Mouse (Mus musculus): ENCODE data around the gene Cars.
"Not testable (repeated sequence)": the region's sequence is repeated elsewhere in the genome, so short reads cannot be mapped to it uniquely, and the experiment has no call there.

The Cars gene

DNA sequence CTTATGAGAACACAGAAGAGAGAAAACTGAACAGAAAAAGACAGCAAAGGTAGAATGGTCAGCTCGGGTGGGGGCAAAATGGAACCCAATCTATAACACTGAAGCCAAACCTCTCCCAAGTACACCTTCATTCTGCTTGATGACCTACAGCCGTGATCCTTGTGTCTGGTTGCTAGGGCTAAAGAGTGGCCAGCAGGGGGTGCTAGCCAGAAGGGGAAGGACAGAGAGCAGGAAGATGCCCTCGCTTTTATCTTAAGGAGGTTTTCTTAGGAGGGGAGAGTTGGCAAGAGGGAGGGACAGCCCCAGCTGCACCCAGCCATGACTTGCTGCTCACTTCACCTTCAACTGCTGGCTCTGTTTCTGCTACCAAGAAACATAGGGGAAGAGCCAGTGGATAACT, 15.9 kb downstream of the Cars start:
- no peak for DNase-seq (ENCODE audit: low spot score)

DNA sequence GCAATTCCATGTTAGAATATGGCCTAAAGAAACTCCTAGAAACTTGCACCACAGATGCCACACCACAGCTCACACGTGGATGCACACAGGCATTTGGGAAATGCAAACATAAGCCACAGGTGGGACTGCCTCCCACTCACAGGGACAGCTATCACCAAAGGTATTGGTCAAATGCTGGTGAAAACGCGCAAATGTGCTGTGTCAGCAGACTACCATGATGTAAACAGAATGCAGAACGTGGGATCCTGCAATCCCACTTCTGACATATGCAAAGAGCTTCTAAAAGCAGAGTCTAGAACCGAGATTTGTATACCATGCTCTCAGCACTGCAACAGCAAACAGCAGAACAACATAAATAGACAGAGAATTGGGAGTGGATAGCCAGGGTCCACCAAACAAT, 16.9 kb downstream of the Cars start:
- no peak for DNase-seq (ENCODE audit: low spot score)

DNA sequence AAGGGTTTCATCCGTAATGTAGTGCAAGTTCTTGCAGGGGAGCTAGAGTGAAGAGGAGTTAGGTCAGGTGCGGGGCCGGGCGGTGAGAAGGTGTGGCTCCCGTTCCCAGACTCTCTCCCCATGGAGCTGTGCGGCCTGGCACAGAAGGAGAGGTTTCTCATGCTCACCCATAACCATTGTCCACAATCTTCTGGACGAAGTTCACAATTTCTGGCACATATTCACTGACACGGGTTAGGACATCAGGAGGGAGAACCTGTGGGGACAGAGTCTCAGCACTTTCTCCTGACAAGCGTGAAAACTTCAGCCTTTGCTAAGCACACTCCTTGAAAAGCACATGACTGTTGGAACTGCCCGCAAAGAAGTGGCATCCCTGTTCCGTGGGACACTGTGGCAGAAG, 24.1 kb downstream of the Cars start:
- no peak for DNase-seq (ENCODE audit: low spot score)

DNA sequence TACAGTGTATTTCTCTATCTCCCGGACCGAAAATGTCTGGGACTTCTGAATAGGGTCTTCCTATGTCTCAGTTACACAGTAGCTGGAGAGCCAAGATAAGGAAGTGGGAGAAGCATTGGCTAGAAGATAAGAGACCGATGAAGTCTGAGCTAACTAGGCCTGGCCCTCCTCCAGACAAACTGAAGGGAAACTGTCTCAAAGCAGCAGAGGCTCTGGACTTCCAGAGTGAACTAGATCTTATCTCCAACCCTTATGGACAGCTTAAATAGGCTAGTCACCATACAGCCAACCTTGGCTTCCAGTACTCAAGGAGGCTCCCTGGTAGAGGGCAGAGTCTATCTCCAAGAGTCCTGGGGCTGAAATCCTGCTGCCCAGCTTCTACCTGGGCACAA, 34.2 kb downstream of the Cars start:
- no peak for DNase-seq (ENCODE audit: low spot score)

DNA sequence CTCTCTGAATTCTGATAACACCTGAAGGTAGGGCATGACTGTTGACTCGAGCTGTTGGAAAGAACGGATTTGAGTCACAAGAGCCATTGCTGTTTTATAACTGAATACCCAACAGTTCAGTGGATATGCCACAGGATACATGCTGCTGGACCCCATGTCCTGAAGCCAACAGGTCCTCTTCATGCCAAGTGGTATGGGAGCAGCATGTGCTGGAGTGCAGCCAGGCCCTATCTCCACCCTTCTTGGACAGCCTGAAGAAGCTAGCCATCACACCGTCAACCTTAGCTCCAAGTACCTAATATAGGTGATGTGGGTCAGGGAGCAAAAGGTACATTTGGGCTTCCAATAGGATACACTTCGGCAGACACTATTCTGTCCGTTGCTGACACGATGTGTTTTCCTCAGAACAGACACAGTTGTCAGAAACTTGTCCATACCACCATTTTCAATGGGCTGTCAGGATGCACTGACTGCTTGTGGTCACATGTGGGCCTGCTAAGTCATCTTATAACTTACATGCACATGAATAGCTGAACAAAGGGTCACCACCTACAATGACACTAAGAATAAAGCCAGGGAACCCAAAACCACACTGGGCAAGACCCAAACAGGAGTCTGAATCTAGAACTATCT, 34.8 kb downstream of the Cars start:
- no peak for DNase-seq (ENCODE audit: low spot score)

DNA sequence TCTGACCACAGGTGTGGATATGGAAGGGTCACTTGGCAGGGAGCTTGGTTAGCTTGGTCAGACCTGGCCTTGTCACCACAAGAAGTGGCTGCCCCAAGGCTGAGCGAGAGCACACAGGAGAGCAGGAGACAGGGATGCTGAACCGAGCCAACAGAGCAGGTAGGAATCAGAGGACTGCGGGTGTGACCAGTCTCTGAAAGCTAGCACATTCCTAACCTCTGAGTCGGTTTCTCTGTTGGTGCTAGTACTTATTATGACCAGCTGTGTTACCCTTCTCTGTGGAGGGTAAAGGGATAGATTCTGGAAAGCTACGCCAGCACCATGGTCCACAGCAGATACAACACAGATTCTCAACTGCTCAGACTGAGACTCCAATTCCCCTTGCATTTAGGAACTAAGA, 36.1 kb downstream of the Cars start:
- no peak for DNase-seq (ENCODE audit: low spot score)

DNA sequence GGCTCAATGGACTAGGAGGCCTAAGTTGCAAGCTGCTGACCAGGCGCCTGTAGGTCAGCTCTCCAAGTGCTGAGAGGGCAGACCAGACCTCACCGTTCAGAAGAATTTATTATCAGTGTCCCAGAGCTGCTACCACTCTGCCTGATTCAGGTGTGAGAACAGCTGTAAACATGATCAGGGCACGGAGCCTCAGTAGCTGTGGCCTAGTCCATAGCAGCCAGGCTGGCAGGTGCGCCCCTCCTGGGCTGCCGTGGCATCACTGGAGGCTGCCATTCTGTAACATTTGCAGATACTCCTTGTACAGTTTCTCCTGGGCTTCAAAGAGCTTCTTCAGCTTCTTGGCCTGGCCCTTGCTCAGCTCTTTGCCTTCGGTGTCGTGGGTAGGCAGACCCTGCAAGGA, 42.3 kb downstream of the Cars start:
- no peak for DNase-seq (ENCODE audit: low spot score)

DNA sequence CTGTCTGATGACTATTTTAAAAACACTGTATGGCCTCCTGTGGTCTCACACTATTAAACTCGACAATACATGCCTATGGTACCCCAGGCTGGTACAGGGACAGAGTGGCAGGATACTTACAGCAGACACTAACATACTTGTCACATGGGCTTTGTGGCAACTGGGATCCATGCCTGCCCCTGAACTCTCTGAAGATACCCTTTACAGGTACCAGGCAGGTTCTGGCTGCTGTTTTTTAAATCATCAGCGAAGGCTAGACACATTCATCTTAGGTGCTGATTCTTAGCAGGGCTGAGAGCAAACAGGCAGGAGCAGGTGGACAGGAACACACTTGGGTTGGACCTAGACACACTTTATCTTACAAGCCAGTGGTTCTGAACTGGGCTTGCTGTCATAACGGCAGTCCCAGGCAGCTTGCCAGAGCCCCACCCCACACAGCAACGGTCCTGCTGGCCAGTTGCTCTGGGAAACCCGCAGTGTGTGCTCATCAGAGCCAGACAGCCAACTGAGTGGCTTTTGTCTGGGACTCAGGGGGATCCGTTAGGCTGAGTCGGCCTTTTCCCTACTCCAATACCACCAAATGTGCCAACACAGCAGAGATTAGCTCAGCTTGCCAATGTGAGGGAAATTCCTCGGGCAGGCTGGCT, 42.8 kb downstream of the Cars start:
- DNase-seq (ENCODE audit: low spot score), result no peak

DNA sequence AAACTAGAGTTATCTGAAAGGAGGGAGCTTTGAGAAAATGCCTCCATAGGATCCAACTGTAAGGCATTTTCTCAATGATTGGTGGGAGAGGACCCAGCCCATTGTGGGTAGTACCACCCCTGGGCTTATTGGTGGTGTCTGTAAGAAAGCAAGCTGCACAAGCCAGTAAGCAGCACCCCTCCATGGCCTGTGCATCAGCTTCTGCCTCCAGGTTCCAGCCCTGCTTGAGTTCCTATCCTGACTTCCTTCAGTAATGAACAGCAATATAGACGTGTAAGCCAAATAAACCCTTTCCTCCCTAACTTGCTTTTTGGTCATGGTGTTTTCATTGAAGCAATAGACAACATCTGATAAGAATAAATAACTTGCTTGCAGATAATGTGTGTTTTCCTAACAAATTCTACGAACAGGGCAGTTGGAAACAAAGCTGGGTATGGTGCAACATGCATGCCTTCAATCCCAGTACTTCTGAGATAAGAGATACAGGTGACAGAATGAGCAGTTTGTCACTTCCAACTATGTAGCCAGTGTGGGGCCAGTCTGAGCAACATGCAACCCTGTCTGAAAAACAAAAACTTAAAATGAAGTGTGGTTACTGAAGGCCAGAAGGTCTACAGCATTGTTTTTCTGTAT, 50.2 kb downstream of the Cars start:
- DNase-seq (ENCODE audit: low spot score), result no peak

DNA sequence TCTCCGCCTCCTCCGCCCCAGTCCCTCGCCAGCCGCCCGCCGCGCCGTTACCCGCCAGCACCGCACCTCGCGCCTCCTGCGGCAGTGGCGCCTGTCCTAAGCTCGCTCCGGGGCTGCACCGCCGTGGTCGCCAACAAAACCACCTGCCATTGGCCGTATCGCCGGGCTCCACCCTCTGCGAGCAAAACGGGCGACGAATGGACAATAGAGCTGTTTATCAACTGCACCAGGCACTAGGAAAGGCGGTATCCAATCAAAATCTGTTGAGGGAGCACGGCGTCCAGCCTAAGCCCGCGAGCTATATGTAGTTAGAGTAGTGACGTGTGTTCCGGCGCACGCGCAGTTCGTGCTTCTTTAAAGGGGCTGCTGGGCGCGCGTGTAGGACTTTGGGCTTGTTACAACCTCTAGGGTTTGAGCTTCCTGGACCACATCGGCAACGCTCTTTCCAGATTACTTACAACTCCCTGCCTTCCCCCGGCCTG, 50.9 kb downstream of the Cars start, which contains the start of gene Nap1l4:
TSS of gene Nap1l4 (minus strand) at position 131 of the 482 bp plus-strand sequence.
- peak; percentile 88 for DNase-seq (ENCODE audit: low spot score)

DNA sequence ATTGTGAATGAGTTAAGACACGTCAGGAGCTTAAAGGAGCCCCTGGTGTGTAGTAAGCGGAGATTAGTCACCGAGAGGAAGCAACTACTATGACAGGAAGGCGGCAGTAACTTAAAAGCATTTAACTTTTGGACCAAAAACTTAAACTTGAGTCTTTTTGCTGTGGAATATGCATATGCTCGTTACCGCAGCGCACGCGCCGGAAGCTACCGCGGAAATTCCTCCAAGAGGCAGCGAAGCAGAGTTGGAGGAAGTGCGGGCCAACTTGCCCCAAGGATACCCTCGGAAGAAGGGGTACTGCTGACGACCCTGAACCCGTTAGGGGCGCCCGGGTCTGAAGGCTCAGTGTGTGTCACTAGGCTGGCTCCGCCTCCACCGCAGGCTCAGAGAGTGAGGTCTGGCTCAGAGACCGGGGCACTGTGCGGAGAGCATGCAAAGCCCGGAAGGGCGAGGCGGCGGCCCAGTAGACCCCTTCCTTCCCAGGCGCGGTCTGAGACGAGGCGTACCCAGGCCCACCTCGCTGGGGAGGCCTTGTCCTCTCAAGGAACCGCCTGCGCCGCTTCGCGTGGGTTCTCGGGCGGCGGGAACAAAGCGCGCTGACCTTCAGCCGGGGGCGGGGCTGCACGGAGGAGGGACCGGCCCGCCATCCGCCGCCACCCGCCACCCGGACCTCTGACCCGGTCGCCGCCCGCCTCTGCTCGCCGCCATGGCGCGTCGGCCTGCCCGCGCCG, 51.5 kb downstream of the Cars start:
- peak; percentile 14 for DNase-seq (ENCODE audit: low spot score)

DNA sequence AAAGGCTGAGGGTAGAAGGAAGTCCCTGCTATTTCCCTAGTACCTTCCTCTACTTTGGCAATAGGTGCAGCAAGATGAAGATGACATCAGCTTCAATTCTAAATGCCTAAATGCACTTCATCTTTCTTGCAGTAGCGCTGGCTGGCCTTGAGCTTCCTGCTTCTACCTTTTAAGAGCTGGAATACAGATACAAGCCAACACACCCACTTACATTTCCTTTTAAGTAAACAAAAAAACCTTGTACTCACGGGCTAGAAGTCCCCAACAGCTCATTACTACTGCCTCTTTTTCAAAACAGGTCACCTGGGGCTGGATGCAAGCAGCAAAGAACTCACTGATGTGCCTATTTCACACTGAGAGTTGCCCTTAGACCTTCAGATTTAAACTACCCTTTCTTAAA, 53.3 kb downstream of the Cars start:
- no peak for DNase-seq (ENCODE audit: low spot score)

DNA sequence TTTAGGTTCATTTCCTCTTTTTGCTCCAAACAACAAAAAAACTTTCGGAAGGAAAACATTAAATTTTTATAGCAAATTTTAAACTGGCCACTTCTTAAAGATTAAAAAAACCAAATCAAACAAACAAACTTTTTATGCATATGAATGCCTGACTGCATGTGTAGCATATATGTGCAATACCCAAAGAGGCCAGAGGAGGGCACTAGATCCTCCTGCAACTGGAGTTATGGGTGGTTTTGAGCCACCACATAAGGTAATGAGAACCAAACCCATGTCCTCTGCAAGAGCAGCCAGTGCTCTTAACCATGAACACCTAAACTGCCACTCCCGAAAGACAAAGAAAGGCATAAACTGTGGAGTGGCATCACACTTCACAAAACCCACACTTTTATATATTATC, 55.5 kb downstream of the Cars start:
- no peak for DNase-seq (ENCODE audit: low spot score)

DNA sequence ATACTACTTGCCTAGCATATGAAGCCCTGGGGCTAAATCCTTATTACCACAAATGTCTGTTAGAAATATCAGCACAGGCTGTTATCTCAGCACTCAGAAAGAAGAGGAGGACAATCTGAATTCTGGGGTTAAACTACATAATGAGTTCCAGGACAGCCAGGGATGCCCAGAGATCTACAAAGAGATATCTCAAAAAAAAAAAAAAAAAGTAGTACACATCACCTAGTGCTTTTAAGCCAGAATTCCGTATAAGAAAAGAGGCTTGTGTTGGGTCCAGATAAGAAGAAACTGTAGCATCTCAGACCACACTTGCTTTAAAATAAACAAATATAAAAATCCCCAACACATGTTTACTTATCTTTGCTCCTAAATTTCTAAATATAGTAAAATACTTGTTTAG, 61.2 kb downstream of the Cars start:
- no peak for DNase-seq (ENCODE audit: low spot score)

DNA sequence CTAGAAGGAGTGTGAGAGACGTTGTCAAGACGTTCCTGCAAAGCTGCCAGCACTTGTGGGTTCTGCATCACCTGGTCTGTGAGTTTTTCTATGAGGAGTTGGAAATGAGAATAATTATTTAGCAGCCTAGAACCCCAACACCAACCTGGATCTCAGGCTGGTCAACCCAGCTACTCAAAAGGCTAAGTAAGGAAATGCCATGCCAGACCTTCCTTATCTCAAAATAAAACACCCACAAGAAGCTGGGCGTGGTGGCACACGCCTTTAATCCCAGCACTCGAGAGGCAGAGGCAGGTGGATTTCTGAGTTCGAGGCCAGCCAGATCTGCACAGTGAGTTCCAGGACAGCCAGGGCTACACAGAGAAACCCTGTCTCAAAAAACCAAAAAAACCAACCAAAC, 61.7 kb downstream of the Cars start:
- not testable (repeated sequence) for DNase-seq (ENCODE audit: low spot score)

DNA sequence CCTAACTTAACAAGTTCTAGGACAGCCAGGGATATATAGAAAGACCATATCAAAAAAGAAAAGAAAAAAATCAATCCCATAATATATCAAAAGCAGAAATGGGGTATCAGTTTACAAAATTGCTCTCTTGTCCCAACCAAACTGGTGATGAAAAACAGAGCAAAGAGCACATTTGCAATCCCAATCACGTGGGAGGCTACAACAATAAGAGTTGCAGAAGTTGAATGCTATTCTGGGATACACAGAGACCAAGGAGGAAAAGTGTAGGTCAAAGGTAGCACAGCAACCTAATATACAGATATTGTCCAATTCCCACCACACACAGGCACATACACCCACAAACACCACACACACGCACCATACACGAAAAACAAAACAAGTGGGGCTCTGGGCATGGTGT, 63.6 kb downstream of the Cars start:
- no peak for DNase-seq (ENCODE audit: low spot score)

DNA sequence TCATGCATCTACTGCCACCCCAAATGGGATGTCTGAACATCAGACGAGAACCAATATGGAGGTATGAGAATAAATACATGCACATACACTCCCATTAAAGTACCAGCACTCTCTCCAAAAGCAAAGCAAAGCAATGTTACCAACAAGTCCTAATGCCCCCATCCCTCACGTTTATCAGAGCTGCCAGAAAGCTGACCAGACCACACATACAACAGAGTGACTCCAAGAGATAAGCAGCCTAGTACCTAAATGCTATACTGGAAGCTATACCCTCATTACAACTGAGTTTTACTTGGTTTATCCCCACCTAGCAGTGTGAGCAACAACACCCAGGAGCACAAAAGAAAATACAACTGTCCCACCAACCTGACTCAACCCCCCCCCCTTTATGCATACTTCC, 66.6 kb downstream of the Cars start:
- DNase-seq (ENCODE audit: low spot score), result no peak

DNA sequence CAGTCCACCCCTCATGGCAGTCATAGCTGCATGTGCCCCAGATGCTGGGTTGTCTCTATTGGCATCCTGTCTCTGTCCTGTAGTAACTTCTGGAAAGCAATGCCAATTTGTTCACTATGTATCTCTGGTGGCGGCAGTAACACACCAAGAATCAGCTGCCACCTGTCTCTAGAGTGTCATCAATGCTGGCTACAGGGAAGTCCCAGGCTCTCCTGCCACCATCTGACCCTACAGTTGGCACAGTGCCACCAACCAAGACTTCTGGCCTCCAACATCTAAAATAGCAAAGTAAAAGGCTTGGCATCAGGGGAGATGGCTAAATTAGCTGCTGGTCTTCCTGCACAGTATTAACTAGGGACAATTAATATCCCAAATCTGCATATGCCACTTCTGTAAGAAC, 67.5 kb downstream of the Cars start:
- DNase-seq (ENCODE audit: low spot score), result no peak

DNA sequence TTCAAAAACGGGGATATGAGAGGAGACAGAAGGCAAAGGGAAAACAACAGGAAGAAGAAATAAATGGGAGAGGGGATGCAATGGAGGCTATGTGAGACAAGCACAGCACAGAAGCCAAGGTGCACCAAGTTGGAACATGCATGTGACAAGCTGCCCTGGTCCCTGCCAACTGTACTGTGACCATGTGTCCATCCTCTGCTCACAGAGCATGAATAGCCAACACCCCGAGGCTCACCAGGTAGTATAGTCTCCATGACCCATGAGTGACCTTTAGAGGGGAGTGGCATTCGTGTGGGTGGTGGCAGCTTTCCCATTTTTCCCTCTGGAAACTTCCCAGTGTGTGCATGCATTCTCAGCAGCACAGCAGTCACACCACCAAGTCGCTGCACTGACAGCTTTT, 80.6 kb downstream of the Cars start:
- DNase-seq (ENCODE audit: low spot score), result no peak

DNA sequence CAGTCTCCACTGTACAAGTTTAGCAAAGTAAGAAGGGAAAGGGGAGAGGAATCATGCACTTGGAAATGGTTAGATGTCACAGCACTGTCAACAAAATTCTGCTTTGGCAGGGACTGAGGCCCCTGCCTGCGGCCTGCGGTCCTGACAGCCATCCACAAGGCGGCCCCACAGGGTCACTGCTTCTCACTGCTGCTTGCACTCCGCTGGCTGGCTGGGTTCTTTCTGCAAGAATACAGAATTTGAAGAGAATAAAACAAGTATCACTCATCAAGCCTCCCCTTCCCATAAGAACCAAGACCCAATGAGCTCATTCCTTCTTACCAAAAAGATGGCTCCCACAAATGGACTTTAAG, 85.5 kb downstream of the Cars start:
- DNase-seq (ENCODE audit: low spot score), result no peak

DNA sequence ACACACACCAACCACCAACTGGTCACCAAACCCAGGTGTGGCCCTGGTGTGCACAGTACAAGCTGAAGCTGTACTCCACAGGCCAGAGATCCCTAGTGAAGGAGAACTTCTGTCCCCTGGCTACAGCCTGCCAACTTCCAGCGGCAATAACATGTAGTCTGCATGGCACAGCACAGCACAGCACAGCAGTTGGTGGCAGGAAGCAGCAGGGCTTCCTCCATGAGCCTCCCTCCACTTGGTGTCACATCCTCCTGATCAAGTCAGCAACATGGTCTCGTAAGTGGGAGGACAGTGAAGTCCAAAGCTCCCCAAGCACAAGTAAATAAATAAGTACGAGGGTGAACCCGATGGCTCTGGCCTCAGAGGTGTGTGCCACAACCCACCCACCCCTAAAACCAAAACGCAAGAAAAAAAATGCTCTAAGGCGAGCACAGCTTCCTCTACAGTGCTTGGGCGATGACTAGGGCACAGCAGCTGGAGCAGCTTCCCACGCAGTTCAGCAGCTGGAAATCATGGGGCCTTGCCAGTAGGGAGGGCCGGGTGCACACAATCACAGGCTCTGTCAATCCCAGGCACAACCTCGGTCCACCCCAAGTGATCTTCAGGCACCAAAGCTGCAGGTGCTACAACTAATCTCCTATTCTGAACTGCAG, 86.0 kb downstream of the Cars start:
- DNase-seq (ENCODE audit: low spot score), result no peak

DNA sequence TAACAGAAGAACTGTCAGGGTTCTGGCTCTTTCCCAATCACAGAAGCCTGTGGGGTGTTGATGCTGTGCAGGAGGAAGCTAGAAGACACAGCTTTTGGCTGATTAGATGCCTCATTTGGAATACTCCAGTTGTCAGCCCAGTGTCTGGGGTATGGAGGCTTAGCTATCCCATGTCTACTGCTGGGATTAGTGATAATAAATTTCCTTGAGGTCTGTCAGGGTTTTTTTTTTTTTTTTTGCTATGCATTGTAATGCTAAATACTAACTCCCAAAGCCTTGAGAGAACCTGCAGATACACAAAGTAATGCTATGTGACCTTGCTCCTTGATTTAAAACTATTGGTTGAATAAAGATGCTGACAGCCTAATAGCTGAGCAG, 88.6 kb downstream of the Cars start:
- DNase-seq (ENCODE audit: low spot score), result no peak

Measured in urinary bladder, postnatal 10 days (tissue).